Mouse (Mus musculus) embryonic facial prominence, embryonic 14.5 days (tissue): Measurements from ENCODE around the gene B4galnt4. TPM values are rescaled to one million over a fixed set of nuclear protein-coding genes. Genes with fewer than 3 reads are reported as not detected.
A peak's percentile ranks its signal among the peaks of the same experiment; 100 is the strongest.

ENCODE experiments used
- ATAC-seq: fragments of 200-750 bp; cut with Nextera tagmentation; 2 replicates; pipeline ENCODE4 v1.8.0; 2017; ENCODE audit warnings: low read depth, moderate number of reproducible peaks, moderate TSS enrichment
- DNase-seq: peaks from one replicate; pipeline ENCODE4 v3.0.0-alpha.2; 2015; ENCODE audit warnings: low spot score
- H3K27ac ChIP-seq: fragments of 300-500 bp; sonication (generic); replicated peaks from 2 replicates; pipeline ENCODE4 v1.5.1; 2014; ENCODE audit warnings: low read depth, mild to moderate bottlenecking, low read length, moderate library complexity
- H3K27me3 ChIP-seq: fragments of 300-500 bp; sonication (generic); replicated peaks from 2 replicates; pipeline ENCODE4 v1.6.1; 2014; ENCODE audit warnings: low read length; ENCODE audit not compliant: control insufficient read depth, insufficient read depth
- H3K36me3 ChIP-seq: fragments of 300-500 bp; sonication (generic); 2 replicates; pipeline ENCODE4 v1.6.1; 2014; ENCODE audit warnings: low read length, mixed read lengths; ENCODE audit not compliant: control insufficient read depth, insufficient read depth
- H3K4me1 ChIP-seq: fragments of 300-500 bp; sonication (generic); 2 replicates; pipeline ENCODE4 v1.6.1; 2014; ENCODE audit warnings: antibody characterized with exemption, low read length; ENCODE audit not compliant: control insufficient read depth, insufficient read depth
- H3K4me2 ChIP-seq: fragments of 300-500 bp; sonication (generic); 2 replicates; pipeline ENCODE4 v1.6.1; 2014; ENCODE audit warnings: low read depth, mild to moderate bottlenecking, low read length, moderate library complexity, mixed read lengths
- H3K4me3 ChIP-seq: fragments of 300-500 bp; sonication (generic); 2 replicates; pipeline ENCODE4 v1.5.1; 2014; ENCODE audit warnings: low read depth, mild to moderate bottlenecking, low read length
- H3K9ac ChIP-seq: fragments of 300-500 bp; sonication (generic); 2 replicates; pipeline ENCODE4 v1.6.1; 2014; ENCODE audit warnings: low read depth, mild to moderate bottlenecking, low read length, moderate library complexity, mixed read lengths
- H3K9me3 ChIP-seq: fragments of 300-500 bp; sonication (generic); 2 replicates; pipeline ENCODE4 v1.6.1; 2016; ENCODE audit warnings: low read length; ENCODE audit not compliant: control insufficient read depth
- WGBS: fragments of 180-500 bp; shearing (Covaris S2); extraction: QIAGEN DNeasy Blood & Tissue Kit; methylation state at CpG from one replicate; pipeline ENCODE4 v1.1.7; 2014; 5-methylcytosine and 5-hydroxymethylcytosine counted together
- polyA plus RNA-seq: library from polyadenylated mRNA; unstranded; fragments of >200 nt; fragmentation: Nextera tagmentation; extraction: Ambion mirVana; gene quantifications from 2 replicates; pipeline ENCODE4 v1.2.1, GENCODE M21; 2014

B4galnt4 gene
- polyA plus RNA-seq, 1 experiment from 2014 or later: 6.6 TPM

GRCm38 (mm10) chr7:141051060-141051685, 9.7 kb upstream of the B4galnt4 start:
- ATAC-seq: no peak
- Histone ChIP-seq H3K4me1 (peaks cover 11% of the 10 kb centered on the region), H3K27me3 (no peaks in the 10 kb centered on the region), H3K9me3 (0 out of 2 replicates have a peak, but pooled peaks cover 3% of the 10 kb centered on the region), H3K27ac (no peak overlapping the region), H3K36me3 (no peaks in the 10 kb centered on the region), H3K4me3 (no peak overlapping the region), H3K9ac (no peak overlapping the region), H3K4me2 (no peak overlapping the region)
- WGBS: 73% methylated on average over 17 of the region's 17 CpGs
- DNase-seq: no peak

- no peak overlapping the region for H3K27ac ChIP-seq
- WGBS: 93% methylated on average over 4 of the region's 4 CpGs
- H3K27me3 ChIP-seq: no peaks in the 10 kb centered on the region
- no peak overlapping the region for H3K4me3 ChIP-seq
- H3K4me1 ChIP-seq: peaks cover 5% of the 10 kb centered on the region
- ATAC-seq (no peak), DNase-seq (no peak)
- H3K36me3 ChIP-seq: no peaks in the 10 kb centered on the region
- H3K9me3 ChIP-seq: 0 out of 2 replicates have a peak, but pooled peaks cover 3% of the 10 kb centered on the region
- no peak overlapping the region for H3K4me2 ChIP-seq
- no peak overlapping the region for H3K9ac ChIP-seq
These were observed 8.9 kb upstream of the B4galnt4 start for GRCm38 (mm10) chr7:141052016-141052415.

- WGBS: 78% methylated on average over 2 of the region's 2 CpGs
- Histone ChIP-seq H3K9me3 (0 out of 2 replicates have a peak, but pooled peaks cover 3% of the 10 kb centered on the region), H3K4me2 (no peak overlapping the region), H3K27me3 (no peaks in the 10 kb centered on the region), H3K27ac (no peak overlapping the region), H3K36me3 (no peaks in the 10 kb centered on the region), H3K4me1 (peaks cover under 1% of the 10 kb centered on the region), H3K9ac (no peak overlapping the region), H3K4me3 (no peak overlapping the region)
- DNase-seq: no peak
- no peak for ATAC-seq
These were observed 8.5 kb upstream of the B4galnt4 start for GRCm38 (mm10) chr7:141052421-141052820.

GRCm38 (mm10) chr7:141055785-141056184, 5.1 kb upstream of the B4galnt4 start:
- DNase-seq (no peak), ATAC-seq (no peak)
- Histone ChIP-seq H3K4me2 (no peak overlapping the region), H3K9ac (no peak overlapping the region), H3K27me3 (no peaks in the 10 kb centered on the region), H3K9me3 (no peaks in the 10 kb centered on the region), H3K36me3 (no peaks in the 10 kb centered on the region), H3K4me3 (no peak overlapping the region), H3K4me1 (peaks cover 4% of the 10 kb centered on the region; the same call in 1 of the 2 replicates), H3K27ac (no peak overlapping the region)
- WGBS: 81% methylated on average over 4 of the region's 4 CpGs

- Histone ChIP-seq H3K4me2 (no peak overlapping the region), H3K36me3 (no peaks in the 10 kb centered on the region), H3K27ac (no peak overlapping the region), H3K4me3 (no peak overlapping the region), H3K4me1 (peaks cover 10% of the 10 kb centered on the region), H3K27me3 (no peaks in the 10 kb centered on the region), H3K9me3 (no peaks in the 10 kb centered on the region), H3K9ac (no peak overlapping the region)
- WGBS: 89% methylated on average over 6 of the region's 6 CpGs
- DNase-seq (no peak), ATAC-seq (no peak)
These were observed 3.9 kb upstream of the B4galnt4 start for GRCm38 (mm10) chr7:141056976-141057375.

GRCm38 (mm10) chr7:141057541-141057940, 3.4 kb upstream of the B4galnt4 start:
- Histone ChIP-seq H3K9ac (no peak overlapping the region), H3K4me3 (no peak overlapping the region), H3K4me2 (no peak overlapping the region), H3K27me3 (no peaks in the 10 kb centered on the region), H3K4me1 (peaks cover 10% of the 10 kb centered on the region), H3K36me3 (no peaks in the 10 kb centered on the region), H3K9me3 (no peaks in the 10 kb centered on the region), H3K27ac (no peak overlapping the region)
- ATAC-seq (no peak), DNase-seq (no peak)
- WGBS: 96% methylated on average over 1 of the region's 1 CpGs

- DNase-seq: no peak
- H3K4me2 ChIP-seq: no peak overlapping the region
- H3K36me3 ChIP-seq: 0 out of 2 replicates have a peak, but pooled peaks cover 3% of the 10 kb centered on the region
- no peak overlapping the region for H3K9ac ChIP-seq
- no peak for ATAC-seq
- H3K27me3 ChIP-seq: no peaks in the 10 kb centered on the region
- no peaks in the 10 kb centered on the region for H3K9me3 ChIP-seq
- no peak overlapping the region for H3K27ac ChIP-seq
- H3K4me3 ChIP-seq: no peak overlapping the region
- peaks cover 10% of the 10 kb centered on the region for H3K4me1 ChIP-seq
- WGBS: 90% methylated on average over 14 of the region's 14 CpGs
These were observed 2.1 kb upstream of the B4galnt4 start for GRCm38 (mm10) chr7:141058601-141059341.

- H3K27ac ChIP-seq: no peak overlapping the region
These were observed 975 bp upstream of the B4galnt4 start for GRCm38 (mm10) chr7:141059929-141060328.

More at GRCm38 (mm10) chr7:141059929-141060328, 975 bp upstream of the B4galnt4 start:
- H3K36me3 ChIP-seq: peaks cover 12% of the 10 kb centered on the region; the same call in 1 of the 2 replicates
- H3K9ac ChIP-seq: peak overlapping the region; percentile 89; the same call in 1 of the 2 replicates
- peak overlapping the region; percentile 80 for H3K4me3 ChIP-seq
- H3K4me2 ChIP-seq: peak overlapping the region; percentile 93
- ATAC-seq: no peak
- H3K9me3 ChIP-seq: no peaks in the 10 kb centered on the region
- DNase-seq: no peak
- 77% methylated on average over 2 of the region's 2 CpGs for WGBS
- H3K4me1 ChIP-seq: peaks cover 10% of the 10 kb centered on the region
- H3K27me3 ChIP-seq: no peaks in the 10 kb centered on the region
